Mouse (Mus musculus): ENCODE measurements around the gene Naaladl2.

Gene Naaladl2

GRCm38 (mm10) chr3:23962961-23963621 is 1181.0 kb downstream of the Naaladl2 start:
- no peak for DNase-seq

DNA sequence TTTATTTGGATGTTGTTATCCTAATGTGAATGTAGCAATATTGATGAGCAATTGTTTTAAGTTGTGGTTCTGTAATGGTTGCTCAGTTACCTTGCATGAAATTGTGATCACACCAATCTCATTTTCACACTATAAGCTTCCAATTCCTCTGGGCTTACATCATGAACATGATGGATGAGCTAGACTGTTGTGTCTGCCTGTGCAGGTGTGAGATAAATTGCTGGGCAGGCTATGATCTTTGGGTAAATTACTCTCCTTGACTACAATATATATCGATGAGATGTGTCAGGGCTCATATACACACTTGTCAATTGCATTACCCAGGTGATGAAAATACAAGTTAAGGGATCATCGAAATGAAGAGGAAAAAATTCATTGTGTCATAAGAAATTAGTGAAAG is 1197.9 kb downstream of the Naaladl2 start:
- no peak for DNase-seq

- DNase-seq, result no peak
Measured at GRCm38 (mm10) chr3:23937299-23937698, 1206.8 kb downstream of the Naaladl2 start.

GRCm38 (mm10) chr3:23928097-23928496 is 1216.0 kb downstream of the Naaladl2 start:
- DNase-seq, result no peak

GRCm38 (mm10) chr3:23907682-23908081 is 1236.4 kb downstream of the Naaladl2 start:
- no peak for DNase-seq

DNA sequence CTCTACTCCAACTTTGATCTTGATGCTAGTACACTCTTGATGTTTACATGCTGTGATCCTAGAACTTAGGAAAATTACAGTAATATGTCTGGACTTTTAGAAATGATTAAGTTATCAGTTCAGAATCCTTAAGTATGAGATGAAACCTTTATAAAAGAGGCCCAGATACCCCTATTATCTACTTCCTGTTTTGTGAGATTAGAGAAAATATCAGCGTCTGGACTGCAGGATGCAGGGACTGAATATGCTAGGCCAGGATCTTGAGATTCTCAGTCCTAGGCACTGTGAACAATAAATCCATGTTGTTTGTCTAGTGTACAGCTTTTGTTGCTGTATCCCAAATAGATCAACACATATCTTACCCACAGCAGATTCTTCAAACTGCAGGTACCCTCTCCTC is 1278.4 kb downstream of the Naaladl2 start:
- no peak for DNase-seq

- no peak for DNase-seq
Measured at GRCm38 (mm10) chr3:23857275-23857674, 1286.8 kb downstream of the Naaladl2 start.

GRCm38 (mm10) chr3:23817585-23817984 is 1326.5 kb downstream of the Naaladl2 start:
- DNase-seq, result no peak

GRCm38 (mm10) chr3:23758746-23759145 is 1385.3 kb downstream of the Naaladl2 start:
- DNase-seq, result no peak

Data from cerebellum, adult 18-20 months (tissue).